Mouse (Mus musculus) stomach, embryonic 15.5 days (tissue): ENCODE measurements around the gene Acap3. TPM values are rescaled to one million over a fixed set of nuclear protein-coding genes. Genes with fewer than 3 reads are reported as not detected.

Experiments
- ATAC-seq: fragments of 200-750 bp; cut with Nextera tagmentation; 2 replicates; pipeline ENCODE4 v1.8.0; 2017; ENCODE audit warnings: low read depth, moderate number of reproducible peaks, moderate TSS enrichment; ENCODE audit not compliant: insufficient read depth, low FRiP score
- H3K27ac ChIP-seq: fragments of 300-500 bp; sonication (generic); 2 replicates; pipeline ENCODE4 v1.5.1; 2015; ENCODE audit warnings: mild to moderate bottlenecking, inconsistent platforms
- H3K27me3 ChIP-seq: fragments of 300-500 bp; sonication (generic); replicated peaks from 2 replicates; pipeline ENCODE4 v1.6.1; 2015; ENCODE audit warnings: inconsistent platforms
- H3K36me3 ChIP-seq: fragments of 300-500 bp; sonication (generic); 2 replicates; pipeline ENCODE4 v1.6.1; 2015; ENCODE audit warnings: inconsistent platforms
- H3K4me1 ChIP-seq: fragments of 300-500 bp; sonication (generic); 2 replicates; pipeline ENCODE4 v1.6.1; 2015; ENCODE audit warnings: inconsistent platforms
- H3K4me2 ChIP-seq: fragments of 300-500 bp; sonication (generic); 2 replicates; pipeline ENCODE4 v1.6.1; 2015; ENCODE audit warnings: mild to moderate bottlenecking, inconsistent platforms
- H3K4me3 ChIP-seq: fragments of 300-500 bp; sonication (generic); replicated peaks from 2 replicates; pipeline ENCODE4 v1.5.1; 2015; ENCODE audit warnings: inconsistent platforms
- H3K9ac ChIP-seq: fragments of 300-500 bp; sonication (generic); 2 replicates; pipeline ENCODE4 v1.6.1; 2015; ENCODE audit warnings: inconsistent platforms
- H3K9me3 ChIP-seq: fragments of 300-500 bp; sonication (generic); 2 replicates; pipeline ENCODE4 v1.6.1; 2016; ENCODE audit warnings: inconsistent platforms
- WGBS: fragments of 180-500 bp; shearing (Covaris S2); methylation state at CpG from one replicate; pipeline ENCODE4 v1.1.7; 2015; 5-methylcytosine and 5-hydroxymethylcytosine counted together
- polyA plus RNA-seq: library from polyadenylated mRNA; unstranded; fragments of >200 nt; fragmentation: Nextera tagmentation; extraction: Ambion mirVana; gene quantifications from 2 replicates; pipeline ENCODE4 v1.2.1, GENCODE M21; 2015

Gene Acap3
- polyA plus RNA-seq, 1 experiment from 2014 or later = 17.0 TPM

- Histone ChIP-seq H3K27me3 (no peaks in the 10 kb centered on the region), H3K4me1 (peaks cover 30% of the 10 kb centered on the region), H3K9ac (no peak overlapping the region), H3K27ac (no peak overlapping the region), H3K4me3 (no peak overlapping the region), H3K9me3 (no peaks in the 10 kb centered on the region), H3K36me3 (peaks cover 36% of the 10 kb centered on the region), H3K4me2 (no peak overlapping the region)
- 80% methylated on average over 5 of the region's 5 CpGs for WGBS
- ATAC-seq = no peak
These were observed 2.3 kb upstream of the Acap3 start for GRCm38 (mm10) chr4:155889316-155889715.

GRCm38 (mm10) chr4:155891011-155891471, 581 bp upstream of the Acap3 start:
- Histone ChIP-seq H3K4me2 (peak overlapping the region; percentile 96), H3K36me3 (peaks cover 27% of the 10 kb centered on the region), H3K27ac (peak overlapping the region; percentile 49), H3K9me3 (no peaks in the 10 kb centered on the region), H3K4me3 (peak overlapping the region; percentile 97), H3K27me3 (no peaks in the 10 kb centered on the region), H3K9ac (peak overlapping the region; percentile 97), H3K4me1 (peaks cover 39% of the 10 kb centered on the region)
- WGBS = under 1% methylated on average over 34 of the region's 34 CpGs
- ATAC-seq = no peak

GRCm38 (mm10) chr4:155892017-155892416, 395 bp downstream of the Acap3 start:
- Histone ChIP-seq H3K4me1 (peaks cover 39% of the 10 kb centered on the region), H3K4me2 (peak overlapping the region; percentile 96), H3K27me3 (no peaks in the 10 kb centered on the region), H3K9me3 (no peaks in the 10 kb centered on the region), H3K36me3 (peaks cover 28% of the 10 kb centered on the region), H3K4me3 (peak overlapping the region; percentile 97), H3K9ac (peak overlapping the region; percentile 97), H3K27ac (peak overlapping the region; percentile 99)
- WGBS = under 1% methylated on average over 55 of the region's 56 CpGs
- ATAC-seq = peak; percentile 88

- Histone ChIP-seq H3K4me2 (peak overlapping the region; percentile 96), H3K4me1 (peaks cover 39% of the 10 kb centered on the region), H3K4me3 (peak overlapping the region; percentile 97), H3K36me3 (peaks cover 24% of the 10 kb centered on the region), H3K27ac (peak overlapping the region; percentile 99), H3K9ac (peak overlapping the region; percentile 97), H3K9me3 (no peaks in the 10 kb centered on the region), H3K27me3 (no peaks in the 10 kb centered on the region)
- ATAC-seq = peak; percentile 18
- WGBS = 5% methylated on average over 37 of the region's 37 CpGs
These were observed 1.0 kb downstream of the Acap3 start for GRCm38 (mm10) chr4:155892438-155893211.

GRCm38 (mm10) chr4:155893212-155893690, 1.6 kb downstream of the Acap3 start:
- Histone ChIP-seq H3K36me3 (peaks cover 19% of the 10 kb centered on the region), H3K4me2 (peak overlapping the region; percentile 96), H3K9me3 (no peaks in the 10 kb centered on the region), H3K27ac (no peak overlapping the region), H3K27me3 (no peaks in the 10 kb centered on the region), H3K4me1 (peaks cover 39% of the 10 kb centered on the region), H3K9ac (no peak overlapping the region), H3K4me3 (peak overlapping the region; percentile 97)
- WGBS = 68% methylated on average over 8 of the region's 8 CpGs
- no peak for ATAC-seq

- Histone ChIP-seq H3K4me1 (peaks cover 39% of the 10 kb centered on the region), H3K9ac (no peak overlapping the region), H3K27ac (peak overlapping the region; percentile 74), H3K9me3 (no peaks in the 10 kb centered on the region), H3K4me2 (peak overlapping the region; percentile 96), H3K4me3 (peak overlapping the region; percentile 97), H3K27me3 (no peaks in the 10 kb centered on the region), H3K36me3 (peaks cover 14% of the 10 kb centered on the region; the same call in 1 of the 2 replicates)
- peak; percentile 24; the same call in 1 of the 2 replicates for ATAC-seq
- WGBS = 16% methylated on average over 8 of the region's 8 CpGs
These were observed 2.8 kb downstream of the Acap3 start for GRCm38 (mm10) chr4:155894311-155894881.

GRCm38 (mm10) chr4:155895216-155895615, 3.6 kb downstream of the Acap3 start:
- H3K9ac ChIP-seq = no peak overlapping the region
- WGBS = 40% methylated on average over 6 of the region's 6 CpGs
- H3K4me2 ChIP-seq = peak overlapping the region; percentile 96
- no peaks in the 10 kb centered on the region for H3K9me3 ChIP-seq
- peak overlapping the region; percentile 6; the same call in 1 of the 2 replicates for H3K4me3 ChIP-seq
- ATAC-seq = no peak
- H3K27ac ChIP-seq = peak overlapping the region; percentile 74; the same call in 1 of the 2 replicates
- no peaks in the 10 kb centered on the region for H3K27me3 ChIP-seq
- H3K36me3 ChIP-seq = peaks cover 15% of the 10 kb centered on the region
- H3K4me1 ChIP-seq = peaks cover 35% of the 10 kb centered on the region

GRCm38 (mm10) chr4:155895826-155896225, 4.2 kb downstream of the Acap3 start:
- ATAC-seq = no peak
- Histone ChIP-seq H3K4me1 (peaks cover 29% of the 10 kb centered on the region), H3K36me3 (peaks cover 17% of the 10 kb centered on the region), H3K9me3 (no peaks in the 10 kb centered on the region), H3K4me3 (no peak overlapping the region), H3K27me3 (no peaks in the 10 kb centered on the region), H3K27ac (no peak overlapping the region), H3K9ac (no peak overlapping the region), H3K4me2 (no peak overlapping the region)
- WGBS = 88% methylated on average over 4 of the region's 4 CpGs

GRCm38 (mm10) chr4:155896461-155896860, 4.8 kb downstream of the Acap3 start:
- H3K9ac ChIP-seq = no peak overlapping the region
- H3K36me3 ChIP-seq = peaks cover 19% of the 10 kb centered on the region
- H3K27ac ChIP-seq = no peak overlapping the region
- WGBS = 99% methylated on average over 12 of the region's 12 CpGs
- no peaks in the 10 kb centered on the region for H3K9me3 ChIP-seq
- no peak overlapping the region for H3K4me2 ChIP-seq
- no peak for ATAC-seq
- H3K4me1 ChIP-seq = peaks cover 26% of the 10 kb centered on the region
- no peak overlapping the region for H3K4me3 ChIP-seq
- H3K27me3 ChIP-seq = no peaks in the 10 kb centered on the region

GRCm38 (mm10) chr4:155898318-155898717, 6.7 kb downstream of the Acap3 start:
- H3K27me3 ChIP-seq = no peaks in the 10 kb centered on the region
- ATAC-seq = no peak
- H3K4me2 ChIP-seq = no peak overlapping the region
- no peak overlapping the region for H3K27ac ChIP-seq
- peaks cover 35% of the 10 kb centered on the region for H3K36me3 ChIP-seq
- 91% methylated on average over 2 of the region's 2 CpGs for WGBS
- H3K4me1 ChIP-seq = peaks cover 19% of the 10 kb centered on the region
- no peak overlapping the region for H3K4me3 ChIP-seq
- H3K9ac ChIP-seq = no peak overlapping the region
- no peaks in the 10 kb centered on the region for H3K9me3 ChIP-seq

- WGBS = 93% methylated on average over 7 of the region's 7 CpGs
- ATAC-seq = no peak
These were observed 7.7 kb downstream of the Acap3 start for GRCm38 (mm10) chr4:155899355-155899754.

GRCm38 (mm10) chr4:155901205-155901604, 9.6 kb downstream of the Acap3 start:
- Histone ChIP-seq H3K27me3 (no peaks in the 10 kb centered on the region), H3K36me3 (peaks cover 47% of the 10 kb centered on the region), H3K4me1 (no peaks in the 10 kb centered on the region), H3K9me3 (no peaks in the 10 kb centered on the region), H3K9ac (no peak overlapping the region), H3K4me3 (no peak overlapping the region), H3K4me2 (no peak overlapping the region), H3K27ac (no peak overlapping the region)
- no peak for ATAC-seq
- WGBS = 59% methylated on average over 3 of the region's 3 CpGs

More at GRCm38 (mm10) chr4:155899355-155899754, 7.7 kb downstream of the Acap3 start:
- H3K9ac ChIP-seq = no peak overlapping the region
- peaks cover 44% of the 10 kb centered on the region for H3K36me3 ChIP-seq
- H3K27ac ChIP-seq = no peak overlapping the region
- H3K4me2 ChIP-seq = no peak overlapping the region
- H3K4me3 ChIP-seq = no peak overlapping the region
- no peaks in the 10 kb centered on the region for H3K27me3 ChIP-seq
- no peaks in the 10 kb centered on the region for H3K9me3 ChIP-seq
- peaks cover 8% of the 10 kb centered on the region for H3K4me1 ChIP-seq
